Mouse (Mus musculus) neural tube, embryonic 14.5 days (tissue): ENCODE measurements around the gene Clybl. TPM values are rescaled to one million over a fixed set of nuclear protein-coding genes. Genes with fewer than 3 reads are reported as not detected.

ENCODE experiments used
- ATAC-seq: fragments of 200-750 bp; cut with Nextera tagmentation; 2 replicates; pipeline ENCODE4 v1.8.0; 2017; ENCODE audit warnings: low read depth, mild to moderate bottlenecking, moderate TSS enrichment, moderate library complexity
- H3K27ac ChIP-seq: fragments of 300-500 bp; sonication (generic); 2 replicates; pipeline ENCODE4 v1.5.1; 2014; ENCODE audit warnings: low read depth, mild to moderate bottlenecking, control low read depth, low read length, moderate library complexity, mixed read lengths
- H3K27me3 ChIP-seq: fragments of 300-500 bp; sonication (generic); 2 replicates; pipeline ENCODE4 v1.6.1; 2014; ENCODE audit warnings: low read length; ENCODE audit not compliant: control insufficient read depth, insufficient read depth
- H3K36me3 ChIP-seq: fragments of 300-500 bp; sonication (generic); 2 replicates; pipeline ENCODE4 v1.6.1; 2014; ENCODE audit warnings: low read length, mixed read lengths; ENCODE audit not compliant: control insufficient read depth, insufficient read depth
- H3K4me1 ChIP-seq: fragments of 300-500 bp; sonication (generic); 2 replicates; pipeline ENCODE4 v1.6.1; 2014; ENCODE audit warnings: low read length; ENCODE audit not compliant: control insufficient read depth, insufficient read depth
- H3K4me2 ChIP-seq: fragments of 300-500 bp; sonication (generic); 2 replicates; pipeline ENCODE4 v1.6.1; 2014; ENCODE audit warnings: mild to moderate bottlenecking, low read depth, low read length, control low read depth
- H3K4me3 ChIP-seq: fragments of 300-500 bp; sonication (generic); 2 replicates; pipeline ENCODE4 v1.5.1; 2014; ENCODE audit warnings: low read depth, low read length, control low read depth, mixed read lengths
- H3K9ac ChIP-seq: fragments of 300-500 bp; sonication (generic); replicated peaks from 2 replicates; pipeline ENCODE4 v1.6.1; 2014; ENCODE audit warnings: low read depth, mild to moderate bottlenecking, control low read depth, low read length, mixed read lengths
- H3K9me3 ChIP-seq: fragments of 300-500 bp; sonication (generic); 2 replicates; pipeline ENCODE4 v1.6.1; 2016; ENCODE audit warnings: low read length; ENCODE audit not compliant: control insufficient read depth
- WGBS: fragments of 180-500 bp; shearing (Covaris S2); extraction: QIAGEN DNeasy Blood & Tissue Kit; methylation state at CpG from one replicate; pipeline ENCODE4 v1.1.7; 2014; 5-methylcytosine and 5-hydroxymethylcytosine counted together
- polyA plus RNA-seq: library from polyadenylated mRNA; unstranded; fragments of >200 nt; fragmentation: Nextera tagmentation; extraction: Ambion mirVana; gene quantifications from 2 replicates; pipeline ENCODE4 v1.2.1, GENCODE M21; 2014

Gene Clybl
- polyA plus RNA-seq, 1 experiment from 2014 or later, result 9.1 TPM

DNA sequence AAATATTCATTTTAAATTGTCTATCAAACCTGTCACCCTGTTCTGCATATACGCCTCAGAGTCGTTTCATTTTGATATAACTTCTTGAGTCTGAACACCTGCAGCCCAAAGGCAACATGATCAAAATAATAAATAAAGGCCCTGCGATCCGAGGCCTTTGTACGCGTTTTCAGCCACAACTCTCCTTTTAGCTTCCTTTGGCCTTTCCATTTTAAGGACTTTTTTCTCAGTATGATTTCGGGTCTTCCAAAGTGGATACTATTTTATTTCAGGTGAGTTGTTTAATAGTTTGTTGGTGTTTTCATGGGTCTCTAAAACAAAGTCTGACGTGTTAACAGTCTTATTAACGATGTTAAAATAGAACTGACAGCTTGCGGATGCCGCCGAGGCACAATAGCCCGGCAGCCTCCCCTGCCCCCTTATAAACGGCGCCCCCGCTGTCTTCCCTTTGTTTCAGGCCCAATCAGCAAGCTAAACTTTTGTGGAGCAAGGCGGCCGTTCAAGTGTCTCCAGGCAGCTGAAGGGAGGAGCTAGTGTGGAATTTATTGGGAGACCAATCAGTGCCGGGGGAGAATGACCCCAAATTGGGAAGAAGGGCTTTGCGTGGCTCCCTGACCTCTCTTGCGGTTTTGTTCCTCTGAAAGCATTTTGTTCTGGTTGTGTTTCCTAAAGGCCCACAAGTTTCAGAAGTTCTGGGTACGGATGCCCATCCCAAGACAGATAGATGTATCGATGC lies 47.5 kb downstream of the Clybl start:
- Histone ChIP-seq H3K27me3 (peaks cover 31% of the 10 kb centered on the region), H3K4me2 (peak overlapping the region; percentile 15; the same call in 1 of the 2 replicates), H3K9me3 (no peaks in the 10 kb centered on the region), H3K36me3 (no peaks in the 10 kb centered on the region), H3K4me3 (no peak overlapping the region), H3K27ac (no peak overlapping the region), H3K4me1 (no peaks in the 10 kb centered on the region), H3K9ac (no peak overlapping the region)
- no peak for ATAC-seq
- 9% methylated on average over 23 of the region's 23 CpGs for WGBS

DNA sequence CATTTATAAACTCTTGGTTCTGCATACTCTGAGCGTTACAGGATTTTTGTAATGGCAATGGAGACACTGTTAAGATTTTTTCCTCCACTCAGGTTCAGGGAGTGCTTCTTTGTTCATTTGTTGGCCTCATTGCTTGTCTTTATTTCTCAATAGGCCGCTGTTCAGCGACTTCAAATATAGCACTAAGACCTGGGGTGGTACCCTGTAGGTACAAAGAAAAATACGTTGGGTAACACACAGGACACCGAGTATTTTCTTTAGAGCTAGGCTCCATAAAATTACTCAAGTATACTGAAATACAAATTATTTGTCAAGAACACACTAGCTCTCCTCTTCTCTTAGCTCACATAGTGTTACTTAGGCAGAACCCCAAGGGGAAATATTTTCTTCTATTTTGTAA lies 48.5 kb downstream of the Clybl start:
- ATAC-seq, result no peak
- no peaks in the 10 kb centered on the region for H3K36me3 ChIP-seq
- WGBS, result 47% methylated on average over 5 of the region's 5 CpGs
- no peak overlapping the region for H3K9ac ChIP-seq
- H3K4me2 ChIP-seq, result no peak overlapping the region
- no peak overlapping the region for H3K27ac ChIP-seq
- peaks cover 25% of the 10 kb centered on the region for H3K27me3 ChIP-seq
- H3K9me3 ChIP-seq, result no peaks in the 10 kb centered on the region
- no peak overlapping the region for H3K4me3 ChIP-seq
- no peaks in the 10 kb centered on the region for H3K4me1 ChIP-seq

DNA sequence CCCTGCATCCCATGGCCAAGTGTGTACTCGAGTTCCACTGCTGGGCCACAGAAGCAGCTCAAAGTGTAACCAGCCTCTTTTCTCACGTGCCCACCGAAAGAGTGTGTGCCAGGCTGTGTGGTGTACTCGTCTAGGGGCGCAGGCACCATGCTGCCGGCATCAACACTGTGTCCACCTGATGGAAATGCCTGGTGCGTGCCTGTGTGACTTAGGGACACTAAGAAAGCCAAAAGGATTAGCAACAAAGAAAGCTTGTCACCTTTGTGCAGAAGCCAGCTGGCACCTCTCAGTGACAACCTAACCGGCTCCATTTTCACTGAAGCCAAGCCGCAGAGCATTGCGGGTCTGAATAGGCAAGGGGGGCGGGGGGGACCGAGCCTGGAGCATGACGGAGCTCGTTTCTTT lies 49.1 kb downstream of the Clybl start:
- Histone ChIP-seq H3K27ac (no peak overlapping the region), H3K27me3 (peaks cover 19% of the 10 kb centered on the region), H3K9ac (no peak overlapping the region), H3K4me3 (no peak overlapping the region), H3K4me2 (no peak overlapping the region), H3K36me3 (no peaks in the 10 kb centered on the region), H3K9me3 (no peaks in the 10 kb centered on the region), H3K4me1 (no peaks in the 10 kb centered on the region)
- peak; percentile 39 for ATAC-seq
- WGBS, result 23% methylated on average over 14 of the region's 14 CpGs

DNA sequence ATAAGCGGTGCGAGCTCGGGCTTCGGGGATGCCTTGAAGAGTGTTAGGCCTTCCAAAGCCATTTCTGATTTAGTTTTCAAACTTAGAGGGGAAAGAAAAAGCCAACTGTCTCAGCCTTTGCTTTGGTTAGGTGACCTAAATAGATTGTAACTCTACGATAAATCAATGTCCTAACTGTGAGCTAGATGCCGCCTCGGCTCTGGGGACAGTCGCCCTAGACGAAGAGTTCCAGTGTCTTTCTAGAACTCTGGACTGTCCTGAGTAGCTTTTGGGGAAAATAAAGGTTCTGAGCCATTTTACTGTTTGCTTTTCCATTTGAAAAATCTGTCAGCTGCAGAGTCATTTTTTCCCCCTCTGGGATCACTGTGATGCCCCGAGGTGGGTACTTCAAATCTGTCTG lies 49.6 kb downstream of the Clybl start:
- Histone ChIP-seq H3K27me3 (peaks cover 19% of the 10 kb centered on the region), H3K36me3 (no peaks in the 10 kb centered on the region), H3K4me1 (no peaks in the 10 kb centered on the region), H3K4me3 (no peak overlapping the region), H3K4me2 (no peak overlapping the region), H3K27ac (no peak overlapping the region), H3K9ac (no peak overlapping the region), H3K9me3 (no peaks in the 10 kb centered on the region)
- ATAC-seq, result no peak
- 24% methylated on average over 10 of the region's 10 CpGs for WGBS

DNA sequence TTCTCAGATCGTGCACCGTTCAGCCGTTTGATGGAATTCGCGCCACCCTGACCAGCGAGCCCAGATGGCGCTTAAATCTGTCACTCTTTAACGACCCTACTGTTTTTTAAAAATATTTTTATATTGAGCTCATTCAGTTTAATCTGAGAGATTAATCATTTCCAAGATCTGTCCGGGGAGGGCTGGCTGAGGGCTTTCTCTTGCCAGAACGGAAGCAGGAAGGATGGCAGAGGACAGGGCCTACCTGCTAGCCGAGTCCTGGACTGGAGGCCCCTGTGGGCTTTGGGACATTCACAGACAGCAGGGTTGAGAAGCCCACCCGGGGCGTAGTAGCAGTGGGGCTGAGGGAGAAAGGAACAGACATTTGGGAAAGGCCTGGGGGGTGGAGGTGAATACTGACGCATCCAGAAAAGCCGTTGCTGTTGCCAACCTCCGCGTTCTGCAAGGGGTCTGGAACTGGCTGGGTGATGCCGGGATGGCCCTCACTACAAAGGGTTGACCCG lies 51.8 kb downstream of the Clybl start:
- no peaks in the 10 kb centered on the region for H3K36me3 ChIP-seq
- 69% methylated on average over 19 of the region's 19 CpGs for WGBS
- no peak for ATAC-seq
- H3K4me2 ChIP-seq, result no peak overlapping the region
- no peaks in the 10 kb centered on the region for H3K9me3 ChIP-seq
- no peak overlapping the region for H3K4me3 ChIP-seq
- H3K9ac ChIP-seq, result no peak overlapping the region
- H3K27ac ChIP-seq, result no peak overlapping the region
- peaks cover 10% of the 10 kb centered on the region for H3K27me3 ChIP-seq
- no peaks in the 10 kb centered on the region for H3K4me1 ChIP-seq

DNA sequence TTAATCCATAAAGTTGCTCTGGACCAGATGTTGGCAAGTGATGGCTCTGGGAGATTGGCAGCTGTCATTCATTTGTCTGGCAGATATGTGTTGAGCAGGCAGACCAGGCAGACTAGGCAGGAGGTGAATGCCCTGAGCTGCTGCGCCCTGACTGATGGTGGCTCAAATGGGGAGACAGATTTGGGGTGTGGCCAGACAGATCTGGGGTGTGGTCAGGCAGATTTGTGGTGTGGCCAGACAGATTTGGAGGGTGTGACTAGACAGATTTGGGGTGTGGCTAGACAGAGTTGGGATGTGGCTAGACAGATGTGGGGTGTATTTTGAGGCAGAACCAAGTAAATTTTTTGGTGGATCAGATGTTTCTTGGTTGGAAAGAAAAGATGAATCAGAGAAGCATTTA lies 62.4 kb downstream of the Clybl start:
- 92% methylated on average over 1 of the region's 1 CpGs for WGBS
- ATAC-seq, result no peak

DNA sequence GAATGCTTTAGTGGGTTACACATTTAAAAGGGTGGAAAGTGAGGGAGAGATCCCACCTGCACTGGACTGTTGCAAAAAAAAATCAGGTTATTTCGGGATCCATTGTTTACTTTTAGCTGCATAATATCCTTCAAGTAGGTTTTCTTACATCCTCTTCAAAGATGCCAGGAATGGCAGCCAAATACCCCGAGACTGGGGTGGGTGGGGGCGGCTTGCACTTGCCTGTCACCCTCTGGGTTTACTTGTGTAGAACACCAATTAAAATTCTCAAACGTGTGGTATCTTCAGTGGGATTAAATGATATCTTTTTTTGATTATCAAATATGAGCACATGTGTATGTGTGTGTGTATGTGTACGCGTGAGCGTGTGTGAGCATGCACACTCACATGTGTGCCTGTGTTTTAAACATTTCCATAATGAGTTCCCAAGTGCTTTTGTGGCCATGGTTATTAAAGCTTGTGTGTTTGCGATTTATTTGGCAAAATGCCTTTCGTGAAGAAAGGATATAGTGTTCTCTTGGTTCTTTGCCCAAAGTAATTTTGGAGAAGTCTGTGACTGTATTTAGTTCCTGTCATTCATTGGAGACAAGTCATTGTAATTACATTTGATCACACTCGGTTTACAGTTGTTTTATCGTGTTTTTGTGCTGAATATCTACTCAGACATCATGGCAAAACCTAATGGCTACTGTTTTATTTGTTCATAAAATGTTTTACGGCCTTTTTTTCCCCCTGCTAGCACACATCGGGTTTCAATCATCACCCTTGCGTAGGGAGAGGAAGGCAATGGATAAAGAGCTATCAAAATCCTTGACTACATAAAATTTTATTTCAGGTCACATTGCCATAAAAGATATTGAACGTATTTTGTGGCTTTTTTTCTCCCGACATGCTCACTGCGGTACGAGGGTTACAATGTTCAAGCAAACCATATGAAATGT lies 65.7 kb downstream of the Clybl start:
- Histone ChIP-seq H3K4me3 (no peak overlapping the region), H3K27ac (no peak overlapping the region), H3K36me3 (no peaks in the 10 kb centered on the region), H3K4me1 (no peaks in the 10 kb centered on the region), H3K9me3 (no peaks in the 10 kb centered on the region), H3K4me2 (no peak overlapping the region), H3K9ac (no peak overlapping the region), H3K27me3 (no peaks in the 10 kb centered on the region)
- WGBS, result 67% methylated on average over 18 of the region's 18 CpGs
- no peak for ATAC-seq

More for the DNA sequence above, 62.4 kb downstream of the Clybl start:
- H3K4me3 ChIP-seq, result no peak overlapping the region
- no peak overlapping the region for H3K4me2 ChIP-seq
- no peaks in the 10 kb centered on the region for H3K9me3 ChIP-seq
- H3K4me1 ChIP-seq, result no peaks in the 10 kb centered on the region
- H3K36me3 ChIP-seq, result no peaks in the 10 kb centered on the region
- no peaks in the 10 kb centered on the region for H3K27me3 ChIP-seq
- H3K27ac ChIP-seq, result no peak overlapping the region
- H3K9ac ChIP-seq, result no peak overlapping the region

DNA sequence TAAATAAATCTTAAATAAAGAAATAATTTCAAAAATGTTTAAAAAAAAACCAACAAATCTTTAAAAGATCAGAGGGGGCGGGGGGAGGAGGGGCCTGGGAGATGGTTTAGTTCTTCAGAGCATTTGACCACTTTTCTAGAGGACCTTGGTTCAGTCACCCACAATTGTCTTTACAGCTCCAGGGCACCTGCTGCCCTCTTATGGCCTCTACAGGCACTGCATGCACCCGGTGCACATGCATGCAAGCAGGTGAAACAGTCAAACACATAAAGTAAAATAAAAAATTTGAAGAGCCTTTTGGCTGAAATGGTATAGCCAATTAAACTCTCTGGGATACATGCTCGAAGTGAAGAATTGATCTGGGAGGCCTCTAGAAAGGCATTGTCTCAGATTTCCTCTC lies 67.6 kb downstream of the Clybl start:
- Histone ChIP-seq H3K9ac (no peak overlapping the region), H3K9me3 (no peaks in the 10 kb centered on the region), H3K4me2 (no peak overlapping the region), H3K36me3 (no peaks in the 10 kb centered on the region), H3K4me3 (no peak overlapping the region), H3K4me1 (no peaks in the 10 kb centered on the region), H3K27ac (no peak overlapping the region), H3K27me3 (no peaks in the 10 kb centered on the region)
- 86% methylated on average over 3 of the region's 3 CpGs for WGBS
- ATAC-seq, result no peak

DNA sequence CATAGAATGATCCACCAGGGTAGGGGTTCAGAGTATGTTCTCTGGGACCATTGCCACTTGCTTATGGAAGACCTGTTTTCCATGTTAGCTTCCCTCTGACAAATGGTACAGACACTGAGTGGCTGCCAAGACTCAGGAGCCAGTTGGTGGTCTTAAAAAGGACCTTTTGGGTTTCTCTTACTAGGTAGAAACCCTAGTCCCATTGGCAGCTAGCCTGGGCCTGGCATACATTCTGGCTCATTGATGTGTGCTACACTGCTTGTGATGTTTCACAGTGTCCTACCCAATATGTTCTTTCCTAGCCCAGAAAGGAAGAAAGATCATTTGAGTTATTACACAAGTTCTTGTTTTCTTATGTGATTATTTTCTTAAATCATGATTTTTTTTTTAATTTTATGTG lies 69.8 kb downstream of the Clybl start:
- Histone ChIP-seq H3K4me3 (no peak overlapping the region), H3K4me2 (no peak overlapping the region), H3K36me3 (no peaks in the 10 kb centered on the region), H3K27me3 (no peaks in the 10 kb centered on the region; the same call in 1 of the 2 replicates), H3K27ac (no peak overlapping the region), H3K9me3 (no peaks in the 10 kb centered on the region), H3K4me1 (peaks cover 11% of the 10 kb centered on the region; the same call in 1 of the 2 replicates), H3K9ac (no peak overlapping the region)
- no peak for ATAC-seq
